Mouse (Mus musculus) gastrocnemius, postnatal 36 days (tissue): ENCODE results near the gene Atrn. TPM values are rescaled to one million over a fixed set of nuclear protein-coding genes. Genes with fewer than 3 reads are reported as not detected.
A peak's percentile ranks its signal among the peaks of the same experiment; 100 is the strongest.

Source experiments
- DNase-seq, 2 experiments: peaks; one replicate each; pipeline ENCODE4 v3.0.0; 2022
- intact Hi-C: fragments of 180-260 bp; cut with DNase I; formaldehyde crosslinking; loops from one replicate; pipeline ENCODE4 v1.15.1; 2025
- total RNA-seq, 2 experiments: library from RNA; stranded (reverse); gene quantifications; 2 replicates each; pipeline ENCODE4 v1.2.3; 2021

Gene Atrn
- total RNA-seq, 2 experiments from 2014 or later, result 13.3 TPM

GRCm38 (mm10) chr2:131037226-131037990 is 131.1 kb downstream of the Atrn start:
- intact Hi-C loops, result no loop called here
- peak; percentile 54 to 56 for DNase-seq

GRCm38 (mm10) chr2:131038197-131038596 is 131.9 kb downstream of the Atrn start:
- DNase-seq, result no peak
- intact Hi-C loops, result no loop called here

GRCm38 (mm10) chr2:131038675-131039074 is 132.4 kb downstream of the Atrn start:
- intact Hi-C loops, result no loop called here
- no peak for DNase-seq

GRCm38 (mm10) chr2:131040854-131041825 is 134.8 kb downstream of the Atrn start:
- intact Hi-C loops, result no loop called here
- DNase-seq, result no peak

GRCm38 (mm10) chr2:131042988-131043387 is 136.7 kb downstream of the Atrn start, which contains the start of gene Gfra4:
Gene Gfra4 (minus strand): TSS chr2:131043088.
- intact Hi-C loops, result no loop called here

GRCm38 (mm10) chr2:131044354-131044852 is 138.1 kb downstream of the Atrn start:
- intact Hi-C loops, result no loop called here
- no peak for DNase-seq

More at GRCm38 (mm10) chr2:131042988-131043387, 136.7 kb downstream of the Atrn start, which contains the start of gene Gfra4:
- DNase-seq, result no peak

GRCm38 (mm10) chr2:131044989-131045720 is 138.9 kb downstream of the Atrn start:
- intact Hi-C loops, result no loop called here
- no peak for DNase-seq

- intact Hi-C loops, result no loop called here
- no peak for DNase-seq
These were observed 139.7 kb downstream of the Atrn start for GRCm38 (mm10) chr2:131046025-131046424.

- intact Hi-C loops, result no loop called here
These were observed 145.7 kb downstream of the Atrn start for GRCm38 (mm10) chr2:131052043-131052442.

GRCm38 (mm10) chr2:131052862-131053418 is 146.6 kb downstream of the Atrn start:
- intact Hi-C loops, result no loop called here
- no peak for DNase-seq

More at GRCm38 (mm10) chr2:131052043-131052442, 145.7 kb downstream of the Atrn start:
- no peak for DNase-seq

- intact Hi-C loops, result no loop called here
- DNase-seq, result no peak
These were observed 147.8 kb downstream of the Atrn start for GRCm38 (mm10) chr2:131053851-131054645.

GRCm38 (mm10) chr2:131054646-131055264 is 148.5 kb downstream of the Atrn start:
- DNase-seq, result no peak
- intact Hi-C loops, result no loop called here

- no peak for DNase-seq
- intact Hi-C loops, result no loop called here
These were observed 149.3 kb downstream of the Atrn start for GRCm38 (mm10) chr2:131055631-131056030.

GRCm38 (mm10) chr2:131056191-131056590 is 149.9 kb downstream of the Atrn start:
- intact Hi-C loops, result no loop called here

GRCm38 (mm10) chr2:131058672-131059071 is 152.4 kb downstream of the Atrn start:
- DNase-seq, result no peak
- intact Hi-C loops, result no loop called here

More at GRCm38 (mm10) chr2:131056191-131056590, 149.9 kb downstream of the Atrn start:
- DNase-seq, result no peak

- intact Hi-C loops, result no loop called here
- peak; percentile 49 to 80 for DNase-seq
These were observed 153.1 kb downstream of the Atrn start for GRCm38 (mm10) chr2:131059377-131059776.

GRCm38 (mm10) chr2:131059781-131060540 is 153.7 kb downstream of the Atrn start:
- intact Hi-C loops, result no loop called here

GRCm38 (mm10) chr2:131060784-131061183 is 154.5 kb downstream of the Atrn start:
- intact Hi-C loops, result no loop called here
- DNase-seq, result no peak

More at GRCm38 (mm10) chr2:131059781-131060540, 153.7 kb downstream of the Atrn start:
- DNase-seq, result peak; percentile 40
